Mouse (Mus musculus): ENCODE results near the gene Arhgdig.

DNA sequence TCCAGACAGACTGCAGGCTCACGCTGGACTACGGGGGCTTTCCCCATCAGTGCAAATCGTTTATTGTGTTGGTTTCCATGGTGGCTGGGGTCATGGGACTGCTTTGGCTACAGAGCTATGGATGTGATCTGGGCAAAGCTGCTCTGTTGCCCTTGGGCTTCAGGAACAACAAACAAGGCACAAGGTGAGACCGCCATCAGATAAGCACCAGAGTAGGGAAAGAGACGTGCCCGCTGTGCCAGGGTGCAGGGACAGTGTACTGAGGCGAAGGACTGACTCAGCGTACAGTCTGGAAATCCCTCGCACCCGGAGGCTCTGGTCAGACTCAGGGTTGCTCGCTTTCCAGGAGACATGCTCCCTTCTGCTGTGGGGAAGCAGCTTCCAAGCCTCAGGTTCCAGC lies 5.1 kb upstream of the Arhgdig start:
- no peak for TF ChIP-seq EP300 (IDR thresholded peaks at IDR 0.05; ENCODE audit: low read length)
- no peak for TF ChIP-seq ZKSCAN1 (IDR thresholded peaks at IDR 0.05; ENCODE audit: borderline replicate concordance, low read depth, low read length)
- no peak for TF ChIP-seq POLR2A (IDR thresholded peaks at IDR 0.05; ENCODE audit: low read depth, low read length)
- no peak for TF ChIP-seq CTCF (conservative IDR thresholded peaks at IDR 0.05 in 1 of 2, IDR thresholded peaks at IDR 0.05 in 1 of 2; ENCODE audit: low read depth in 2 of 2, low read length in 2 of 2)
- TF ChIP-seq RCOR1 (conservative IDR thresholded peaks at IDR 0.05; ENCODE audit: low read depth, low read length) = no peak
- TF ChIP-seq ZC3H11A (IDR thresholded peaks at IDR 0.05; ENCODE audit: low read depth, low read length) = no peak
- TF ChIP-seq ZMIZ1 (IDR thresholded peaks at IDR 0.05; ENCODE audit: low read depth, low read length) = no peak
- TF ChIP-seq KAT2A (IDR thresholded peaks at IDR 0.05; ENCODE audit: insufficient replicate concordance, low read length) = no peak
- TF ChIP-seq TBP (conservative IDR thresholded peaks at IDR 0.05; ENCODE audit: low read depth, low read length) = no peak
- no peak for TF ChIP-seq NELFE (IDR thresholded peaks at IDR 0.05; ENCODE audit: low read depth, low read length)
- TF ChIP-seq POLR2AphosphoS2 (IDR thresholded peaks at IDR 0.05; ENCODE audit: low read depth, low read length) = no peak
- no peak for TF ChIP-seq CHD1 (IDR thresholded peaks at IDR 0.05; ENCODE audit: low read depth, low read length)
- no peak for TF ChIP-seq ELF1 (IDR thresholded peaks at IDR 0.05; ENCODE audit: low read depth, low read length)
